Mouse (Mus musculus) ES-Bruce4 (cell line): Measurements from ENCODE around the gene Ccnd1. TPM values are rescaled to one million over a fixed set of nuclear protein-coding genes. Genes with fewer than 3 reads are reported as not detected.

Source experiments
- H3K27ac ChIP-seq: 2 replicates; pipeline ENCODE4 v1.5.1; 2012; ENCODE audit warnings: low read length, inconsistent platforms; ENCODE audit not compliant: insufficient read depth
- H3K27me3 ChIP-seq: 2 replicates; pipeline ENCODE4 v1.6.1; 2012; ENCODE audit warnings: mild to moderate bottlenecking, low read length, inconsistent platforms; ENCODE audit not compliant: control insufficient read depth, poor library complexity, insufficient read depth, severe bottlenecking
- H3K36me3 ChIP-seq: 2 replicates; pipeline ENCODE4 v1.6.1; 2012; ENCODE audit warnings: inconsistent platforms, mild to moderate bottlenecking, low read length, moderate library complexity; ENCODE audit not compliant: control insufficient read depth, poor library complexity, insufficient read depth, severe bottlenecking
- H3K4me1 ChIP-seq: one replicate; pipeline ENCODE4 v1.8.1; 2011; ENCODE audit warnings: low read length; ENCODE audit not compliant: control insufficient read depth, insufficient read depth
- H3K4me3 ChIP-seq: 2 replicates; pipeline ENCODE4 v1.5.1; 2011; ENCODE audit warnings: low read depth, mild to moderate bottlenecking, low read length
- H3K9ac ChIP-seq: 2 replicates; pipeline ENCODE4 v1.6.1; 2012; ENCODE audit warnings: low read depth, mild to moderate bottlenecking, inconsistent platforms; ENCODE audit not compliant: poor library complexity, severe bottlenecking
- H3K9me3 ChIP-seq: replicated peaks from 2 replicates; pipeline ENCODE4 v1.6.1; 2012; ENCODE audit warnings: mild to moderate bottlenecking, low read length, inconsistent platforms; ENCODE audit not compliant: control insufficient read depth, poor library complexity, insufficient read depth, severe bottlenecking
- CTCF ChIP-seq: IDR thresholded peaks from one replicate; pipeline ENCODE4 v1.8.1; 2011; ENCODE audit warnings: low read depth, low read length
- EP300 ChIP-seq: IDR thresholded peaks from 2 replicates; pipeline ENCODE4 v1.6.1; 2011; ENCODE audit warnings: low read depth, low read length; ENCODE audit not compliant: insufficient read depth
- POLR2A ChIP-seq: IDR thresholded peaks from one replicate; pipeline ENCODE4 v1.8.1; 2011; ENCODE audit warnings: low read length; ENCODE audit not compliant: insufficient read depth
- polyA plus RNA-seq: library from polyadenylated mRNA; stranded (reverse); fragments of >200 nt; gene quantifications from 2 replicates; pipeline ENCODE4 v1.2.4, GENCODE M21; 2011; ENCODE audit warnings: low read depth; ENCODE audit not compliant: missing spikeins, insufficient read depth, insufficient read length

Gene Ccnd1
- polyA plus RNA-seq, 1 experiment: 36.5 TPM

- Histone ChIP-seq H3K27me3 (no peaks in the 10 kb centered on the region), H3K36me3 (peaks cover 22% of the 10 kb centered on the region), H3K4me1 (no peaks in the 10 kb centered on the region), H3K4me3 (no peak overlapping the region), H3K27ac (no peak overlapping the region), H3K9ac (no peak overlapping the region), H3K9me3 (no peaks in the 10 kb centered on the region)
- TF ChIP-seq CTCF: peak; percentile 87
- no peak for TF ChIP-seq POLR2A
- TF ChIP-seq EP300: 0 out of 2 replicates have a peak, but pooled peaks have one; percentile 26
Observed at GRCm38 (mm10) chr7:144931778-144932177, 7.9 kb downstream of the Ccnd1 start.

DNA sequence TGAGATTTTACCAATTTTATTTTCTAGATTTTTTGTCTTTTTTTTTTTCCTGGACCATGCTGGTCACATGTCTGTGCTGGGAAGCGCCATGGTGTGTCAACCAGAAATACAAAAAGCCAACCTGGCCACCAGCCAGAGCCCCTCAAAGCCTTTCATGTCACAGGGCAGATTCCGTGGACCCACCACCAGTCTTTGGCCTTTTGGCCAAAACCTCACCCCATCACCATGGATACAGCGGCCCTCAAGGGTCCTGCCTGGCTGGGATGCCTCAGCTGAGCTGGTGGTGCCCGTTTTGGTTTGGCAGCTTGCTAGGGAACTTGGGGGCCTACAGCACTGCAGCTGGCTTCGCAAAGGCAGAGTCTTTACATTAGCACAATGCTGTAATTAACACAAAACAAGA is 9.8 kb downstream of the Ccnd1 start:
- H3K36me3 ChIP-seq: peaks cover 6% of the 10 kb centered on the region
- no peaks in the 10 kb centered on the region for H3K4me1 ChIP-seq
- no peak overlapping the region for H3K9ac ChIP-seq
- H3K9me3 ChIP-seq: no peaks in the 10 kb centered on the region
- no peak overlapping the region for H3K4me3 ChIP-seq
- H3K27me3 ChIP-seq: no peaks in the 10 kb centered on the region
- no peak for TF ChIP-seq POLR2A
- no peak for TF ChIP-seq EP300
- no peak for TF ChIP-seq CTCF
- H3K27ac ChIP-seq: no peak overlapping the region

- peaks cover 6% of the 10 kb centered on the region for H3K36me3 ChIP-seq
- no peaks in the 10 kb centered on the region for H3K27me3 ChIP-seq
- H3K27ac ChIP-seq: no peak overlapping the region
- no peaks in the 10 kb centered on the region for H3K9me3 ChIP-seq
- no peaks in the 10 kb centered on the region for H3K4me1 ChIP-seq
- no peak overlapping the region for H3K9ac ChIP-seq
- TF ChIP-seq POLR2A (no peak), CTCF (no peak), EP300 (no peak)
- no peak overlapping the region for H3K4me3 ChIP-seq
Observed at GRCm38 (mm10) chr7:144929506-144929905, 10.2 kb downstream of the Ccnd1 start.

- Histone ChIP-seq H3K36me3 (peaks cover 4% of the 10 kb centered on the region), H3K27ac (no peak overlapping the region)
Observed at GRCm38 (mm10) chr7:144928889-144929210, 10.9 kb downstream of the Ccnd1 start.

GRCm38 (mm10) chr7:144928009-144928888 is 11.5 kb downstream of the Ccnd1 start:
- Histone ChIP-seq H3K36me3 (peaks cover 2% of the 10 kb centered on the region; the same call in 1 of the 2 replicates), H3K4me1 (no peaks in the 10 kb centered on the region), H3K27me3 (no peaks in the 10 kb centered on the region), H3K9ac (no peak overlapping the region), H3K27ac (no peak overlapping the region), H3K4me3 (no peak overlapping the region), H3K9me3 (no peaks in the 10 kb centered on the region)
- no peak for TF ChIP-seq CTCF
- TF ChIP-seq POLR2A: no peak
- TF ChIP-seq EP300: no peak

More at GRCm38 (mm10) chr7:144928889-144929210, 10.9 kb downstream of the Ccnd1 start:
- Histone ChIP-seq H3K4me1 (no peaks in the 10 kb centered on the region), H3K4me3 (no peak overlapping the region), H3K27me3 (no peaks in the 10 kb centered on the region), H3K9ac (no peak overlapping the region), H3K9me3 (no peaks in the 10 kb centered on the region)
- TF ChIP-seq CTCF: no peak
- TF ChIP-seq EP300: no peak
- TF ChIP-seq POLR2A: no peak

DNA sequence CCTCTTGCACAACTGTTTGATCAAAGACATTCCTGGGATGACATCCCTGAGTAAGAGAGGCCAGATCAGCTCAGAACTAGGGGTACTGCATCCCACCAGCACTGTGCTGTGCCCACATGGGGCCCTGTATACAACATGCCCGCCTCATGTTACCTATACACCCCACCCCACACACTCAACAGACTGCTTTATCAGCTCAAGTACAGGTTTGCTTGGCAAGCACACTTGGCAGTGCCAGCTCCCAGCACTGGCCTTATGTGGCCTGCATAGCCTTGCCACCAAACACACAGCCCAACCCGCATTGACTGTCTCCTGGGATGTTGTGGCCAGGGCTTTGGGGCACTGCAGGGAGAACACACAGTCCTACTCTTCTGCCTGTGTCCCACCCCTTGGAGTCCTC is 12.1 kb downstream of the Ccnd1 start:
- no peak for TF ChIP-seq CTCF
- TF ChIP-seq POLR2A: no peak
- TF ChIP-seq EP300: no peak
- Histone ChIP-seq H3K36me3 (no peaks in the 10 kb centered on the region), H3K9ac (no peak overlapping the region), H3K9me3 (no peaks in the 10 kb centered on the region), H3K27me3 (no peaks in the 10 kb centered on the region), H3K4me1 (no peaks in the 10 kb centered on the region), H3K27ac (no peak overlapping the region), H3K4me3 (no peak overlapping the region)
